Mouse (Mus musculus) CH12.LX (cell line): ENCODE measurements around the gene Ift140. TPM values are rescaled to one million over a fixed set of nuclear protein-coding genes. Genes with fewer than 3 reads are reported as not detected.

Experiments
- DNase-seq: peaks from one replicate; pipeline ENCODE4 v3.0.0-alpha.2; 2013; ENCODE audit errors: extremely low read depth
- H3K27ac ChIP-seq: 2 replicates; pipeline ENCODE4 v1.5.1; 2012; ENCODE audit warnings: low read depth, mild to moderate bottlenecking, control low read depth, moderate library complexity; ENCODE audit not compliant: insufficient read depth
- H3K27me3 ChIP-seq: replicated peaks from 2 replicates; pipeline ENCODE3; 2012; ENCODE audit warnings: inconsistent platforms
- H3K36me3 ChIP-seq, 2 experiments: replicated peaks in 1 of 2; 2 replicates each; pipeline versions ENCODE3 to v1.6.1; 2012; ENCODE audit warnings: inconsistent platforms in 1 of 2, low read length in 1 of 2, mild to moderate bottlenecking in 1 of 2, mixed read lengths in 1 of 2, moderate library complexity in 1 of 2; ENCODE audit not compliant: control insufficient read depth in 1 of 2, insufficient read depth in 1 of 2
- H3K4me1 ChIP-seq, 2 experiments: 2 replicates each; pipeline ENCODE4 v1.6.1; 2012; ENCODE audit warnings: inconsistent platforms in 1 of 2, moderate library complexity in 1 of 2; ENCODE audit not compliant: insufficient read depth in 2 of 2, control insufficient read depth in 1 of 2
- H3K4me2 ChIP-seq: 2 replicates; pipeline ENCODE4 v1.6.1; 2012; ENCODE audit warnings: low read depth, mild to moderate bottlenecking, control low read depth; ENCODE audit not compliant: poor library complexity, insufficient read depth, severe bottlenecking
- H3K4me3 ChIP-seq, 3 experiments: fragments of 150-350 bp in 1 of 3; sonication (generic) in 1 of 3; replicated peaks in 1 of 3; 2 replicates each; pipeline versions ENCODE3 to v1.5.1; 2011 to 2012; ENCODE audit warnings: low read depth in 2 of 3, low read length in 2 of 3, mild to moderate bottlenecking in 2 of 3, moderate library complexity in 2 of 3, control low read depth in 1 of 3, improper control_type of control experiment in 1 of 3, inconsistent platforms in 1 of 3, mixed read lengths in 1 of 3; ENCODE audit not compliant: poor library complexity in 1 of 3
- H3K79me2 ChIP-seq: replicated peaks from 2 replicates; pipeline ENCODE4 v1.6.1; 2012; ENCODE audit warnings: mild to moderate bottlenecking, moderate library complexity; ENCODE audit not compliant: control insufficient read depth, poor library complexity, insufficient read depth, severe bottlenecking; ENCODE audit errors: extremely low read depth
- H3K9ac ChIP-seq: 2 replicates; pipeline ENCODE4 v1.6.1; 2012; ENCODE audit warnings: low read depth, mild to moderate bottlenecking, control low read depth, moderate library complexity; ENCODE audit not compliant: insufficient read depth
- H3K9me3 ChIP-seq: replicated peaks from 2 replicates; pipeline ENCODE3; 2012; ENCODE audit warnings: low read length, inconsistent platforms, mixed read lengths
- BHLHE40 ChIP-seq: IDR thresholded peaks from 2 replicates; pipeline ENCODE4 v1.6.1; 2011; ENCODE audit warnings: mild to moderate bottlenecking, low read depth, low read length, improper control_type of control experiment
- E2F4 ChIP-seq: IDR thresholded peaks from 2 replicates; pipeline ENCODE4 v1.6.1; 2011; ENCODE audit warnings: low read depth, low read length, improper control_type of control experiment; ENCODE audit not compliant: insufficient replicate concordance
- ELF1 ChIP-seq: IDR thresholded peaks from 2 replicates; pipeline ENCODE4 v1.6.1; 2014; ENCODE audit warnings: low read depth, mild to moderate bottlenecking, inconsistent platforms, low read length, improper control_type of control experiment
- EP300 ChIP-seq: IDR thresholded peaks from 2 replicates; pipeline ENCODE4 v1.6.1; 2011; ENCODE audit warnings: low read length, improper control_type of control experiment
- ETS1 ChIP-seq: conservative IDR thresholded peaks from 2 replicates; pipeline ENCODE4 v1.6.1; 2012; ENCODE audit warnings: low read depth, mild to moderate bottlenecking, inconsistent platforms, low read length, improper control_type of control experiment, moderate library complexity
- GABPA ChIP-seq: IDR thresholded peaks from 2 replicates; pipeline ENCODE4 v1.6.1; 2012; ENCODE audit warnings: low read depth, low read length, improper control_type of control experiment, inconsistent platforms; ENCODE audit not compliant: insufficient replicate concordance
- HCFC1 ChIP-seq: IDR thresholded peaks from 2 replicates; pipeline ENCODE4 v1.6.1; 2012; ENCODE audit warnings: low read depth, mild to moderate bottlenecking, inconsistent platforms, low read length, improper control_type of control experiment
- IRF4 ChIP-seq: IDR thresholded peaks from 2 replicates; pipeline ENCODE4 v1.6.1; 2014; ENCODE audit warnings: low read depth, mild to moderate bottlenecking, inconsistent platforms, low read length, improper control_type of control experiment
- JUN ChIP-seq: IDR thresholded peaks from 2 replicates; pipeline ENCODE4 v1.6.1; 2011; ENCODE audit warnings: low read depth, mild to moderate bottlenecking, low read length, improper control_type of control experiment, moderate library complexity; ENCODE audit not compliant: insufficient read depth
- JUND ChIP-seq: conservative IDR thresholded peaks from 2 replicates; pipeline ENCODE4 v1.6.1; 2011; ENCODE audit warnings: low read depth, low read length, improper control_type of control experiment
- MAZ ChIP-seq: IDR thresholded peaks from 2 replicates; pipeline ENCODE4 v1.6.1; 2012; ENCODE audit warnings: low read depth, mild to moderate bottlenecking, inconsistent platforms, low read length, improper control_type of control experiment, moderate library complexity
- MEF2A ChIP-seq: IDR thresholded peaks from 2 replicates; pipeline ENCODE4 v1.6.1; 2014; ENCODE audit warnings: low read depth, mild to moderate bottlenecking, inconsistent platforms, low read length, improper control_type of control experiment, borderline replicate concordance
- MXI1 ChIP-seq: IDR thresholded peaks from 2 replicates; pipeline ENCODE4 v1.6.1; 2011; ENCODE audit warnings: mild to moderate bottlenecking, low read depth, low read length, improper control_type of control experiment
- MYC ChIP-seq: IDR thresholded peaks from 2 replicates; pipeline ENCODE4 v1.6.1; 2011; ENCODE audit warnings: low read depth, mild to moderate bottlenecking, improper control_type of control experiment, low read length
- RAD21 ChIP-seq: IDR thresholded peaks from 2 replicates; pipeline ENCODE4 v1.6.1; 2011; ENCODE audit warnings: low read depth, mild to moderate bottlenecking, low read length, improper control_type of control experiment, moderate library complexity
- SIN3A ChIP-seq: IDR thresholded peaks from 2 replicates; pipeline ENCODE4 v1.6.1; 2012; ENCODE audit warnings: low read length, improper control_type of control experiment, inconsistent platforms
- SMC3 ChIP-seq: IDR thresholded peaks from 2 replicates; pipeline ENCODE4 v1.6.1; 2011; ENCODE audit warnings: low read depth, low read length, improper control_type of control experiment
- TBP ChIP-seq: conservative IDR thresholded peaks from 2 replicates; pipeline ENCODE4 v1.6.1; 2011; ENCODE audit warnings: low read depth, low read length, improper control_type of control experiment
- TCF12 ChIP-seq: IDR thresholded peaks from 2 replicates; pipeline ENCODE4 v1.6.1; 2014; ENCODE audit warnings: low read depth, mild to moderate bottlenecking, inconsistent platforms, low read length, improper control_type of control experiment
- UBTF ChIP-seq: IDR thresholded peaks from 2 replicates; pipeline ENCODE4 v1.6.1; 2012; ENCODE audit warnings: low read depth, mild to moderate bottlenecking, inconsistent platforms, low read length, improper control_type of control experiment, moderate library complexity
- USF2 ChIP-seq: conservative IDR thresholded peaks from 2 replicates; pipeline ENCODE4 v1.6.1; 2011; ENCODE audit warnings: low read depth, low read length, improper control_type of control experiment
- ZKSCAN1 ChIP-seq: IDR thresholded peaks from 2 replicates; pipeline ENCODE4 v1.6.1; 2012; ENCODE audit warnings: low read depth, inconsistent platforms, low read length, improper control_type of control experiment, borderline replicate concordance
- ZNF384 ChIP-seq: IDR thresholded peaks from 2 replicates; pipeline ENCODE4 v1.6.1; 2012; ENCODE audit warnings: low read depth, low read length, improper control_type of control experiment, inconsistent platforms
- dilution Hi-C: fragments of 300-500 bp; cut with MboI; formaldehyde crosslinking; loops from 2 replicates; pipeline ENCODE4 v1.14.3; 2020; ENCODE audit warnings: low sequenced_read_pairs; ENCODE audit not compliant: extremely low pct_unique_long_range_greater_than_20kb, extremely low pct_ligation_motif_present
- in situ Hi-C: fragments of 300-500 bp; cut with MboI; formaldehyde crosslinking; loops from 3 replicates; pipeline ENCODE4 v1.14.3; 2019; ENCODE audit warnings: low sequenced_read_pairs, low pct_ligation_motif_present, low pct_unique_long_range_greater_than_20kb, mixed read lengths
- polyA plus RNA-seq: library from polyadenylated mRNA; unstranded; fragments of >175 nt; gene quantifications from 2 replicates; pipeline ENCODE4 v1.2.1, GENCODE M21; 2012; ENCODE audit warnings: low read depth; ENCODE audit not compliant: insufficient read length
- total RNA-seq, 2 experiments: library from RNA; depleted of rRNA; stranded (reverse); fragments of 300-350 nt in 1 of 2; fragments of >200 nt in 1 of 2; gene quantifications; 2 replicates each; pipeline ENCODE4 v1.2.3; 2012 to 2014

The Ift140 gene
- total and polyA plus RNA-seq, 3 experiments = 24.4 to 34.8 (median 26.4) TPM

GRCm38 (mm10) chr17:25044879-25045278 is 29.0 kb downstream of the Ift140 start:
- peaks cover 30 to 57% of the 10 kb centered on the region in 2 experiments for H3K4me1 ChIP-seq
- DNase-seq = peak; percentile 84
- dilution Hi-C loops (no loop called here), in situ Hi-C loops (no loop called here)
- no peaks in the 10 kb centered on the region for H3K9me3 ChIP-seq
- peak overlapping the region; percentile 45 for H3K4me2 ChIP-seq
- no peak overlapping the region for H3K9ac ChIP-seq
- peak overlapping the region; percentile 88 for H3K27ac ChIP-seq
- H3K36me3 ChIP-seq = peaks cover 14 to 43% of the 10 kb centered on the region in 2 experiments
- no peaks in the 10 kb centered on the region for H3K79me2 ChIP-seq
- peak overlapping the region; percentile 3 to 53 (median 36) for H3K4me3 ChIP-seq
- no peaks in the 10 kb centered on the region for H3K27me3 ChIP-seq
- TF ChIP-seq TBP (0 out of 2 replicates have a peak, but pooled peaks have one; percentile 28), MYC (0 out of 2 replicates have a peak, but pooled peaks have one; percentile 32), MAZ (0 out of 2 replicates have a peak, but pooled peaks have one; percentile 41), ZNF384 (peak; percentile 70; the same call in 1 of the 2 replicates), EP300 (peak; percentile 69; the same call in 1 of the 2 replicates), RAD21 (peak; percentile 12; the same call in 1 of the 2 replicates), JUN (no peak), E2F4 (no peak), ZKSCAN1 (no peak), USF2 (no peak), IRF4 (peak; percentile 66), MXI1 (peak; percentile 36; the same call in 1 of the 2 replicates), MEF2A (peak; percentile 95; the same call in 1 of the 2 replicates), JUND (no peak), ELF1 (peak; percentile 63; the same call in 1 of the 2 replicates), GABPA (no peak), SIN3A (0 out of 2 replicates have a peak, but pooled peaks have one; percentile 38), ETS1 (peak; percentile 64), BHLHE40 (peak; percentile 32; the same call in 1 of the 2 replicates)
- TF ChIP-seq, all 38 proteins: peak for 13

- TF ChIP-seq EP300 (0 out of 2 replicates have a peak, but pooled peaks have one; percentile 2), BHLHE40 (peak; percentile 10; the same call in 1 of the 2 replicates), ELF1 (0 out of 2 replicates have a peak, but pooled peaks have one; percentile 5), MXI1 (no peak), UBTF (no peak), ETS1 (no peak; the same call in 1 of the 2 replicates), SMC3 (no peak), TCF12 (peak; percentile 14; the same call in 1 of the 2 replicates), JUND (peak; percentile 54; the same call in 1 of the 2 replicates), HCFC1 (no peak)
- Histone ChIP-seq H3K9ac (0 out of 2 replicates have a peak overlapping the region, but pooled peaks have one; percentile 7), H3K27ac (peak overlapping the region; percentile 84), H3K36me3 (peaks cover 18 to 47% of the 10 kb centered on the region in 2 experiments), H3K4me2 (peak overlapping the region; percentile 75), H3K9me3 (no peaks in the 10 kb centered on the region), H3K4me3 (peak overlapping the region in 2 of 3 experiments; percentile 28 to 51), H3K27me3 (no peaks in the 10 kb centered on the region), H3K79me2 (no peaks in the 10 kb centered on the region), H3K4me1 (peaks cover 30 to 61% of the 10 kb centered on the region in 2 experiments)
- in situ Hi-C loops (no loop called here), dilution Hi-C loops (no loop called here)
- peak; percentile 81 for DNase-seq
Measured at GRCm38 (mm10) chr17:25045281-25045680, 29.4 kb downstream of the Ift140 start.
